Mouse (Mus musculus) G1E (cell line): ENCODE data around the gene Mocs2. TPM values are rescaled to one million over a fixed set of nuclear protein-coding genes. Genes with fewer than 3 reads are reported as not detected.

Experiments
- ATAC-seq: 2 replicates; pipeline ENCODE4 v1.8.0; 2016; ENCODE audit warnings: mild to moderate bottlenecking; ENCODE audit not compliant: insufficient number of reproducible peaks, poor library complexity, low FRiP score, severe bottlenecking; ENCODE audit errors: extremely low read depth
- DNase-seq: peaks from one replicate; pipeline ENCODE4 v3.0.0; 2012; ENCODE audit warnings: low spot score
- H3K27me3 ChIP-seq: 2 replicates; pipeline ENCODE4 v1.6.1; 2012; ENCODE audit warnings: mild to moderate bottlenecking, low read length, inconsistent platforms; ENCODE audit not compliant: insufficient read depth
- H3K36me3 ChIP-seq: replicated peaks from 2 replicates; pipeline ENCODE3; 2012; ENCODE audit warnings: mild to moderate bottlenecking, inconsistent platforms
- H3K4me1 ChIP-seq: 2 replicates; pipeline ENCODE4 v1.6.1; 2012; ENCODE audit warnings: low read depth, low read length, inconsistent platforms, mixed read lengths; ENCODE audit not compliant: insufficient read depth
- H3K4me3 ChIP-seq: 2 replicates; pipeline ENCODE4 v1.5.1; 2012; ENCODE audit warnings: low read depth, mild to moderate bottlenecking, inconsistent platforms, low read length, moderate library complexity, mixed read lengths
- H3K9me3 ChIP-seq: replicated peaks from 2 replicates; pipeline ENCODE4 v1.6.1; 2012; ENCODE audit warnings: inconsistent platforms
- CTCF ChIP-seq: IDR thresholded peaks from 2 replicates; pipeline ENCODE4 v1.5.1; 2012; ENCODE audit warnings: low read depth, low read length, inconsistent platforms, mixed read lengths
- GATA1 ChIP-seq: IDR thresholded peaks from 2 replicates; pipeline ENCODE4 v1.6.1; 2012; ENCODE audit warnings: borderline replicate concordance, low read length, inconsistent platforms, mixed read lengths
- GATA2 ChIP-seq: IDR thresholded peaks from 2 replicates; pipeline ENCODE4 v1.6.1; 2012; ENCODE audit warnings: low read depth, low read length, inconsistent platforms, borderline replicate concordance
- POLR2AphosphoS5 ChIP-seq: IDR thresholded peaks from 2 replicates; pipeline ENCODE4 v1.6.1; 2012; ENCODE audit warnings: low read depth, low read length, inconsistent platforms; ENCODE audit not compliant: insufficient replicate concordance
- TAL1 ChIP-seq: conservative IDR thresholded peaks from 2 replicates; pipeline ENCODE4 v1.6.1; 2012; ENCODE audit warnings: low read depth, low read length, inconsistent platforms, mixed read lengths
- polyA plus RNA-seq: library from polyadenylated mRNA; stranded (reverse); fragments of >175 nt; gene quantifications from 2 replicates; pipeline ENCODE4 v1.2.3, GENCODE M21; 2012
- total RNA-seq, 2 experiments: library from RNA; stranded (forward) in 1 of 2; stranded (reverse) in 1 of 2; fragments of 200-1000 nt in 1 of 2; fragments of >200 nt in 1 of 2; fragmentation: Nextera tagmentation in 1 of 2; gene quantifications; 2 replicates each; pipeline ENCODE4 v1.2.3; 2014 to 2017

The Mocs2 gene
- total and polyA plus RNA-seq, 3 experiments: 0.94 to 23.2 (median 13.8) TPM

GRCm38 (mm10) chr13:114834580-114834979 lies 16.5 kb downstream of the Mocs2 start:
- DNase-seq: no peak
- H3K9me3 ChIP-seq: no peaks in the 10 kb centered on the region

GRCm38 (mm10) chr13:114837061-114837460 lies 19.0 kb downstream of the Mocs2 start:
- DNase-seq: no peak
- H3K4me1 ChIP-seq: peaks cover 5% of the 10 kb centered on the region
- no peaks in the 10 kb centered on the region for H3K36me3 ChIP-seq
- 0 out of 2 replicates have a peak, but pooled peaks cover 3% of the 10 kb centered on the region for H3K27me3 ChIP-seq
- no peak overlapping the region for H3K4me3 ChIP-seq
- peak; percentile 80 for ATAC-seq
- TF ChIP-seq GATA2 (no peak), GATA1 (no peak), TAL1 (no peak), POLR2AphosphoS5 (no peak), CTCF (no peak)
- no peaks in the 10 kb centered on the region for H3K9me3 ChIP-seq

More at GRCm38 (mm10) chr13:114834580-114834979, 16.5 kb downstream of the Mocs2 start:
- Histone ChIP-seq H3K4me3 (no peak overlapping the region), H3K36me3 (peaks cover 13% of the 10 kb centered on the region), H3K4me1 (peaks cover 5% of the 10 kb centered on the region), H3K27me3 (0 out of 2 replicates have a peak, but pooled peaks cover 3% of the 10 kb centered on the region)
- TF ChIP-seq GATA1: no peak
- no peak for TF ChIP-seq POLR2AphosphoS5
- no peak for TF ChIP-seq TAL1
- no peak for TF ChIP-seq CTCF
- no peak for TF ChIP-seq GATA2
- ATAC-seq: no peak

GRCm38 (mm10) chr13:114838535-114838990 lies 20.5 kb downstream of the Mocs2 start:
- Histone ChIP-seq H3K36me3 (no peaks in the 10 kb centered on the region), H3K4me3 (no peak overlapping the region), H3K4me1 (peaks cover 8% of the 10 kb centered on the region), H3K9me3 (no peaks in the 10 kb centered on the region), H3K27me3 (peaks cover 6% of the 10 kb centered on the region; the same call in 1 of the 2 replicates)
- DNase-seq (no peak), ATAC-seq (no peak)
- TF ChIP-seq GATA2 (no peak), GATA1 (no peak), CTCF (no peak), POLR2AphosphoS5 (no peak), TAL1 (no peak)

- Histone ChIP-seq H3K9me3 (no peaks in the 10 kb centered on the region), H3K4me3 (no peak overlapping the region), H3K27me3 (peaks cover 6% of the 10 kb centered on the region; the same call in 1 of the 2 replicates), H3K36me3 (no peaks in the 10 kb centered on the region), H3K4me1 (peaks cover 8% of the 10 kb centered on the region)
- no peak for ATAC-seq
- DNase-seq: no peak
- TF ChIP-seq GATA1 (no peak), TAL1 (no peak), GATA2 (no peak), CTCF (no peak), POLR2AphosphoS5 (no peak)
Observed at GRCm38 (mm10) chr13:114839098-114839497, 21.1 kb downstream of the Mocs2 start.

GRCm38 (mm10) chr13:114840545-114840944 lies 22.5 kb downstream of the Mocs2 start:
- Histone ChIP-seq H3K27me3 (peaks cover 11% of the 10 kb centered on the region), H3K4me1 (peaks cover 8% of the 10 kb centered on the region), H3K36me3 (no peaks in the 10 kb centered on the region), H3K4me3 (no peak overlapping the region), H3K9me3 (no peaks in the 10 kb centered on the region)
- no peak for ATAC-seq
- no peak for DNase-seq
- TF ChIP-seq TAL1 (no peak), GATA2 (no peak), POLR2AphosphoS5 (no peak), GATA1 (no peak), CTCF (no peak)

GRCm38 (mm10) chr13:114843318-114843717 lies 25.3 kb downstream of the Mocs2 start:
- no peak for ATAC-seq
- Histone ChIP-seq H3K9me3 (no peaks in the 10 kb centered on the region), H3K27me3 (peaks cover 19% of the 10 kb centered on the region)

More at GRCm38 (mm10) chr13:114843318-114843717, 25.3 kb downstream of the Mocs2 start:
- DNase-seq: no peak
- Histone ChIP-seq H3K36me3 (no peaks in the 10 kb centered on the region), H3K4me3 (no peak overlapping the region), H3K4me1 (peaks cover 4% of the 10 kb centered on the region; the same call in 1 of the 2 replicates)
- no peak for TF ChIP-seq GATA2
- TF ChIP-seq TAL1: no peak
- TF ChIP-seq CTCF: no peak
- no peak for TF ChIP-seq POLR2AphosphoS5
- no peak for TF ChIP-seq GATA1
